Comparison of ENCODE assay signal across 15 mouse cellular contexts in the genomic region with DNA sequence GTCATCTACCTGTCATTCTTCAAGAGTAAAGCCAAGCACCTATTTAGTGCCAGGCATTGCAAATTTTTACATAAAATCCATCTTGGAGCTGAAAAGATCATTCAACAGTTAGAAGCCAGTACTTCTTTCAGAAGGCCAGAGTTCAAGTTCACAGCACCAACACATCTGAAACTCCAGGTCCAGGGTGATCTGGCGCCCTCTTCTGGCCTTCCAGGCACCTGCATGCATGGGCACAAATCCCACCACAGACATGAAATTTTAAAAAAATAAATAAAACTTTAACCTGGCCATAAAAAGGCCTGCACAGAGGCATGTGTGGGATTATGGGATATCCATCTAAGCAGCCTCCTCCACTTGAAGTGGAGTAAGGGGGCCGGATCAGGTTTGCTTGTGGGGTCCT.
A peak's percentile ranks its signal among the peaks of the same experiment; 100 is the strongest.
DNase-seq lines count a peak whose midpoint lies in the region; ATAC-seq and TF ChIP-seq lines count a peak whose summit lies in the region.
"Had no signal": no experiment of that assay in that cellular context is flagged by ENCODE, and none has a peak within 500 bp of the region (broad histone marks: within the 10 kb centered on the region; RNA-seq: fewer than 3 reads in every experiment).

No protein-coding gene starts in this region.

- DNase-seq in hindbrain, postnatal 0 days (ENCODE audit: low spot score), result no peak
- DNase-seq in hindbrain, embryonic 10.5 days (ENCODE audit: low spot score), result no peak
- DNase-seq in lung, embryonic 14.5 days, result no peak
- no peak for DNase-seq in lung, postnatal 36 days
- DNase-seq in c-Kit-positive CD71-positive TER-119-positive erythroid progenitor cells, embryonic 14.5 days (ENCODE audit: low spot score), result peak; percentile 5
- no peak for DNase-seq in layer of hippocampus, adult 8-10 months (ENCODE audit: low spot score in 2 of 2)
- DNase-seq in Muller cell, postnatal 12 days (ENCODE audit: inconsistent ontology term), result no peak
- DNase-seq: cerebellum, adult 8-10 months; heart, adult 18-20 months; heart, postnatal 4 days; right cerebral cortex, adult 18-20 months had no signal

- no peaks in the 10 kb centered on the region for H3K9me3 ChIP-seq in hindbrain, postnatal 0 days (ENCODE audit: low read length)
- H3K9me3 ChIP-seq in hindbrain, embryonic 10.5 days, result no peaks in the 10 kb centered on the region
- no peaks in the 10 kb centered on the region for H3K9me3 ChIP-seq in lung, embryonic 14.5 days (ENCODE audit: low read depth, low read length)
- no peaks in the 10 kb centered on the region for H3K9me3 ChIP-seq in E14TG2a.4 (ENCODE audit: low read length)
- H3K9me3 ChIP-seq: embryonic facial prominence, embryonic 10.5 days had no signal

- H3K4me2 ChIP-seq in hindbrain, postnatal 0 days (ENCODE audit: low read depth, low read length), result no peak overlapping the region
- no peak overlapping the region for H3K4me2 ChIP-seq in lung, embryonic 14.5 days

- peaks cover 13% of the 10 kb centered on the region; the same call in 1 of the 2 replicates for H3K4me1 ChIP-seq in hindbrain, postnatal 0 days (ENCODE audit: insufficient read depth, low read length)
- peaks cover 7% of the 10 kb centered on the region for H3K4me1 ChIP-seq in hindbrain, embryonic 10.5 days (replicated peaks)
- H3K4me1 ChIP-seq in lung, embryonic 14.5 days (ENCODE audit: insufficient read depth), result no peaks in the 10 kb centered on the region
- H3K4me1 ChIP-seq in E14TG2a.4 (replicated peaks; ENCODE audit: low read depth, low read length), result peaks cover 6% of the 10 kb centered on the region

- WGBS in hindbrain, postnatal 0 days, result 75% methylated on average over 2 of the region's 2 CpGs
- 70% methylated on average over 2 of the region's 2 CpGs for WGBS in hindbrain, embryonic 10.5 days
- 48% methylated on average over 2 of the region's 2 CpGs for WGBS in lung, embryonic 14.5 days

- H3K36me3 ChIP-seq in hindbrain, postnatal 0 days (ENCODE audit: insufficient read depth, low read length), result no peaks in the 10 kb centered on the region
- H3K36me3 ChIP-seq in hindbrain, embryonic 10.5 days, result no peaks in the 10 kb centered on the region
- H3K36me3 ChIP-seq in lung, embryonic 14.5 days (ENCODE audit: insufficient read depth), result no peaks in the 10 kb centered on the region
- no peaks in the 10 kb centered on the region for H3K36me3 ChIP-seq in E14TG2a.4 (ENCODE audit: insufficient read depth, low read length)
- H3K36me3 ChIP-seq: embryonic facial prominence, embryonic 10.5 days had no signal

- H3K27me3 ChIP-seq in hindbrain, postnatal 0 days (ENCODE audit: insufficient read depth, low read length), result no peaks in the 10 kb centered on the region
- peaks cover 28% of the 10 kb centered on the region; the same call in 1 of the 2 replicates for H3K27me3 ChIP-seq in hindbrain, embryonic 10.5 days (ENCODE audit: insufficient read depth, poor library complexity, severe bottlenecking)
- no peaks in the 10 kb centered on the region for H3K27me3 ChIP-seq in lung, embryonic 14.5 days (ENCODE audit: insufficient read depth, low read length)
- peaks cover 40% of the 10 kb centered on the region for H3K27me3 ChIP-seq in E14TG2a.4 (ENCODE audit: insufficient read depth, low read length)

- no peak overlapping the region for H3K9ac ChIP-seq in hindbrain, postnatal 0 days (replicated peaks; ENCODE audit: low read length)
- no peak overlapping the region for H3K9ac ChIP-seq in lung, embryonic 14.5 days

- peak; percentile 47 for TF ChIP-seq CTCF in hindbrain, postnatal 0 days (IDR thresholded peaks at IDR 0.05; ENCODE audit: low read depth)
- peak; percentile 35; the same call in 1 of the 2 replicates for TF ChIP-seq CTCF in lung, embryonic 14.5 days (IDR thresholded peaks at IDR 0.05; ENCODE audit: low read depth)
- TF ChIP-seq CTCF in E14TG2a.4 (conservative IDR thresholded peaks at IDR 0.05; ENCODE audit: low read length), result peak; percentile 91

- H3K4me3 ChIP-seq in hindbrain, postnatal 0 days (ENCODE audit: low read length), result no peak overlapping the region
- H3K4me3 ChIP-seq in hindbrain, embryonic 10.5 days, result no peak overlapping the region
- no peak overlapping the region for H3K4me3 ChIP-seq in lung, embryonic 14.5 days (ENCODE audit: low read depth, low read length)
- H3K4me3 ChIP-seq in E14TG2a.4 (replicated peaks; ENCODE audit: low read length), result no peak overlapping the region
- H3K4me3 ChIP-seq: embryonic facial prominence, embryonic 10.5 days had no signal

- no peak for ATAC-seq in hindbrain, postnatal 0 days
- ATAC-seq in lung, embryonic 14.5 days (ENCODE audit: insufficient read depth), result no peak
- ATAC-seq: intestine, embryonic 16.5 days; midbrain, embryonic 16.5 days had no signal

- H3K27ac ChIP-seq in hindbrain, postnatal 0 days, result no peak overlapping the region
- H3K27ac ChIP-seq in hindbrain, embryonic 10.5 days, result no peak overlapping the region
- H3K27ac ChIP-seq in lung, embryonic 14.5 days (ENCODE audit: low read depth), result no peak overlapping the region
- H3K27ac ChIP-seq: embryonic facial prominence, embryonic 10.5 days had no signal

Comparison
In these comparisons a context has a peak if more than half of its experiments do, and no peak if none do; other contexts are left out.
1. CTCF ChIP-seq: peak in every context shown above with its lines; median percentile 91 in E14TG2a.4; 47 in hindbrain, postnatal 0 days; 35 in lung, embryonic 14.5 days.